Mouse (Mus musculus) G1E-ER4 (cell line): ENCODE measurements around the gene Gm11938. TPM values are rescaled to one million over a fixed set of nuclear protein-coding genes. Genes with fewer than 3 reads are reported as not detected.
"Not testable (repeated sequence)": the region's sequence is repeated elsewhere in the genome, so short reads cannot be mapped to it uniquely, and the experiment has no call there.

Experiments used
- GATA1 ChIP-seq: IDR thresholded peaks from one replicate; pipeline ENCODE4 v1.8.0; 2012; ENCODE audit warnings: low read length, inconsistent platforms
- polyA plus RNA-seq: library from polyadenylated mRNA; stranded (reverse); fragments of >175 nt; gene quantifications from 2 replicates; pipeline ENCODE4 v1.2.3, GENCODE M21; 2012

The Gm11938 gene
- not detected in 2 replicates for polyA plus RNA-seq

- TF ChIP-seq GATA1, result not testable (repeated sequence)
Measured at GRCm38 (mm10) chr11:99603208-99603607, at the start of gene Gm11938. Gene Gm11938 (minus strand): TSS chr11:99603308.

GRCm38 (mm10) chr11:99650136-99650535, 47.0 kb upstream of the Gm11938 start, which contains the start of gene Gm11555:
Gene Gm11555 (minus strand): TSS chr11:99650236.
- TF ChIP-seq GATA1, result no peak

- TF ChIP-seq GATA1, result no peak
Measured at GRCm38 (mm10) chr11:99646444-99646843, 43.3 kb upstream of the Gm11938 start.

- TF ChIP-seq GATA1, result no peak
Measured at GRCm38 (mm10) chr11:99644351-99644750, 41.2 kb upstream of the Gm11938 start.

GRCm38 (mm10) chr11:99643635-99644139, 40.6 kb upstream of the Gm11938 start, which contains the start of gene Krtap4-7:
Gene Krtap4-7 (minus strand): TSS chr11:99644089.
- TF ChIP-seq GATA1, result not testable (repeated sequence)

GRCm38 (mm10) chr11:99640926-99641325, 37.8 kb upstream of the Gm11938 start:
- no peak for TF ChIP-seq GATA1

GRCm38 (mm10) chr11:99637086-99637485, 34.0 kb upstream of the Gm11938 start:
- no peak for TF ChIP-seq GATA1

- no peak for TF ChIP-seq GATA1
Measured at GRCm38 (mm10) chr11:99634653-99635134, 31.6 kb upstream of the Gm11938 start, which contains the start of gene Krtap4-2. Gene Krtap4-2 (minus strand): TSS chr11:99635084.

GRCm38 (mm10) chr11:99633293-99633692, 30.2 kb upstream of the Gm11938 start:
- no peak for TF ChIP-seq GATA1

GRCm38 (mm10) chr11:99630890-99631289, 27.8 kb upstream of the Gm11938 start:
- no peak for TF ChIP-seq GATA1

GRCm38 (mm10) chr11:99628138-99628537, 25.0 kb upstream of the Gm11938 start, which contains the start of gene Krtap4-1:
Gene Krtap4-1 (minus strand): TSS chr11:99628238.
- no peak for TF ChIP-seq GATA1

GRCm38 (mm10) chr11:99620335-99620734, 17.2 kb upstream of the Gm11938 start, which contains the start of gene Gm11562:
Gene Gm11562 (minus strand): TSS chr11:99620435.
- TF ChIP-seq GATA1, result no peak

- TF ChIP-seq GATA1, result no peak
Measured at GRCm38 (mm10) chr11:99614796-99615363, 11.8 kb upstream of the Gm11938 start, which contains the start of gene Krtap2-4. Gene Krtap2-4 (minus strand): TSS chr11:99614846.

- not testable (repeated sequence) for TF ChIP-seq GATA1
Measured at GRCm38 (mm10) chr11:99610089-99610488, 7.0 kb upstream of the Gm11938 start, which contains the start of gene Gm11937. Gene Gm11937 (minus strand): TSS chr11:99610189.

- TF ChIP-seq GATA1, result no peak
Measured at GRCm38 (mm10) chr11:99609126-99609525, 6.0 kb upstream of the Gm11938 start.

GRCm38 (mm10) chr11:99597742-99598141, 5.4 kb downstream of the Gm11938 start, which contains the start of gene Krtap9-3:
Gene Krtap9-3 (minus strand): TSS chr11:99598105.
- not testable (repeated sequence) for TF ChIP-seq GATA1
